Mouse (Mus musculus): ENCODE measurements at regions not wholly inside any gene's neighbourhood (a gene's known extent, or its start where the extent isn't known, plus 50 kb on each side); places are given as distances from the start of the nearest gene placed in this dataset.
A peak's percentile ranks its signal among the peaks of the same experiment; 100 is the strongest.

DNA sequence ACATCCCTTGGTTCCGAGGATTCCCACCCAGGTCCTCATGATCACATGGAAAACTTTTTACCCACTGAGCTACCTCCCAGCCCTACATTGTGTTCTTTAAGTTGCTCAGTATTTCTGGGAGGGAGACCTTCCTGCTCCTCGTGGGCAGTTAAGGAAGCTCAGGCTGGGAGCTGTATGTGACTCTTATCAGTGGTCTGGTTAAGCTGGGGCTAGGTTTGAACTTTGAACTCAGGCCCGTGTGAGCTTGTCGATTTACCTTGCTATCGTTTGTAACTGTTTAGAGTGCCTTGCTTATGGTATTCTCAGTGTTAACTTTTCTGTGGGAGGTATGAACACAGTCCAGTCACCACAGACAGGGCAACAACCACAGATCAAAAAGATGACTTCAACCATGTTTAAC is 68.4 kb upstream of the Tpm1 start:
- no peak for DNase-seq (ENCODE audit: low spot score in 2 of 2)

DNA sequence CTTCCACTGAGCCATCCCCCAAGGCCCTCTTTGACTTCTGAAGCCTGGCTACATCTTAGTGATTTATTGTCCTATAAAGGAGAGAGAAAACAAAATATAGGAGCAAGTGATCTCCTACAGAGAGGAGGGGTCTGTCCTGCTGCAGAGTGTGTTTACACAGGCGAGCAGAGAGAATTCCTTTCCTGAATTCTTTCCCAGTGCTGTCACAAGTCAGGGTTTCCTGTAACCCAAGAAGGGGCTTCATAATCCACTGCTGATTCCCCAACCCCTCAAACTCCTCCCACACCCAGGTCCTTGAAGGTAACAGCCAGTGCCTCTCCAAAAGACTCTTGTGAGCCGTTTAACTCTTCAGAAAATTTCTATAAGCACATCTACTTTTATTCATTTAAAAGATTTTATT is 66.8 kb upstream of the Tpm1 start:
- DNase-seq (ENCODE audit: low spot score in 2 of 2) = no peak

DNA sequence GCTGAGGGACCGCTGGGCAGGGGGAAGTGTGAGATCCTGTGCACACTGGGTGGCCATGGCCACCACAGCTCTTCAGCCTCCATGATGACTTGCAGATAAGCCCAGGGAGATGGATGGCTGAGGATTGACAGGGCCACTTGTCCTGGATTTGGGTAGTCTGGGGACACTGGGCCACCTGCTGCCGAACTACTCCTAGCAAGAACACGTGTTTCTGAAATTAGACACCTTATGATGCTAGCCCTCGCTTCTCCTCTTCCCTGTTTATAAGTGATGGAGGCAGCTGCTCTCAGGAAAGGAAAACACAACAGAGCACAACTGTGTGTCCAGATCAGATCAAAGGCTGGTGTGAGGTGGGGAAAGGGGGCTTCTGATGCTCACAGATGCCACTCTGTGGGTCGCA is 64.9 kb upstream of the Tpm1 start:
- DNase-seq (ENCODE audit: low spot score in 2 of 2) = no peak

DNA sequence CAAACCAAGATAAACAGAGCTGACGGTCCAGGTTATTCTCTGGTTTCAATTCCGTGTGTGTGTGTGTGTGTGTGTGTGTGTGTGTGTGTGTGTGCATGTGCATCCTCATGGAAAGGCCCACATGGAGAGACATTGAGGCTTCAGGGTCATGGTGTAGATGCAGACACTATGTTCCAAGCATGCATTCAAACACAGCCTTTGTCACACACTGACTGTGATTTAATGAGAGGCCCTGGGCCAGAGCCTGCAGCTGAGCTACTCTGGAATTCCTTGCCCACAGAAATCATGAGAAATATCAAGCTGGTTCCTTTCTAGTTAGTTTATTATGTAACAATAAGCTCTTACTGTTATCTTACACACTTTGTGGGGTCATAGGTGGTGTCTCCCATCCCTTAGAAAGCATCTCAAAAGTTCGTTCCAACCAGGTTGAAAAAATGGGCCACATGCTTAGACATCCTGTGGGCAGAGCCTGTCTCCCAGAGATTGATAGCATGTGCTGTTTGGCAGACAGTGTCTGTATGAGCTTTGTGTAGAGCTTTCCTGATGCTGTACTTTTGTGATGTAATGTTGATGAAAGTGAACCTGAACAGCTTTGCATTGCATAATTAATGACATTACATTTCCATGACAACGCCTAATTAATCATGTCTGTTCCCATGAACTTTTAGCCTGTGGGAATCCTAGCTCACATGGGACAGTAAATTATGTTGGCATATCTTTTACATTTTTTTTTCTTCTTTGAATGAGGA is 62.8 kb upstream of the Tpm1 start:
- DNase-seq (ENCODE audit: low spot score in 2 of 2) = no peak

DNA sequence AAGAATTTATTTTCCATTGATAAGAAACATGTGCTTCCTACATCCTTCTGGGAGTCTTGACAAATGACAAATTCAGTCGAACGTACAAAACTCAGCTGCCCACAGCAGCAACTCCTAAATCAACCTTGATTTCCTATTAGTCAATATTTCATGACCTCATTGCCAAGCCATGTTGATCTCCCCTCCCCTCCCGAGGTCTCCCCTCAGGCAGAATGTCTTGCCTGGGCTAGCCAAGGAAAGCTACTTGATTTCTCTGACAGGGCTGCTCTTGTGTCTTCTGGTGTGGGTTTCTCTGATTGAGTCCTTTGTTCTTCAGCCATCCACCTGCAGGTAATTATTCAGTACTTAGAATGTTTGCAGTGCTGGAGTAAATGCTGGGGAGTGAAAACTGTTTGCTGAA is 58.7 kb upstream of the Tpm1 start:
- no peak for DNase-seq (ENCODE audit: low spot score in 2 of 2)

DNA sequence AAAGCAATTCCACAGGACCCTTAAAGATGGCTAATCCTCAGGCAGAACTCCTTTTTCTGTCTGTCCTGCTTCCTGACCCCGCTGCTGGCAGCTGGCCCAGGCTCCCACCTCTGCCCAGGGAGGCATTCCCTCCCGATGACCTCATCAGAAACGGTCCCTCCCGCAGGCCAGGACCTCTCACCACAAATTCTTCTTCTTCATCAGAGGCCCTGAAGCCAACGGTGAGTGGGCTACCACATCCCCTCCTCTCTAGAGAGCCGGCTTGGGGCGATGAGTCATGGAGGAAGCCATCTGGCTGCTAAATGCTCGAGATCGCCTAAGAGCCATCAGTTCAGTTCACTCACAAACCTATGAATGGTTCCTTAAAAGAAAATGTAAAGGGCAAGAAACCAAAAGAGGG is 56.7 kb upstream of the Tpm1 start:
- peak in 1 of 2 experiments; percentile 11 for DNase-seq (ENCODE audit: low spot score in 2 of 2)

DNA sequence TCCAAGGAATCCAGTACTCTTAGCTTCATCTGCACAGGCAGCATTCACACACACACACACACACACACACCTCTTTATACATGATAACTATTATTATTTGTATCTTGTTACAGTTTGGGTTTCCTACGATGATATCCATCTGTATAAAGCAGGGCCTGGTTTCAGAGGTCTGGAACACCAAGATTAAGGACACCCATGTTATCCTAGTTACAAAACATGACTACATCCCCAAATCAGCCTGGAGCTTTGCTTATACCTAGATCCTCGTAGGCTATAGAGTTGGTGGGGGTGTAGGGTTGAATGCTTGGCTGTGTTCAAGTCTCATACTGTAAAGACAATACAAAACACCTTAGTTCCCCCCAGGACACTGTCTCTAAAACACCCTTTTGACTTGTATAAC is 56.0 kb upstream of the Tpm1 start:
- no peak for DNase-seq (ENCODE audit: low spot score in 2 of 2)

DNA sequence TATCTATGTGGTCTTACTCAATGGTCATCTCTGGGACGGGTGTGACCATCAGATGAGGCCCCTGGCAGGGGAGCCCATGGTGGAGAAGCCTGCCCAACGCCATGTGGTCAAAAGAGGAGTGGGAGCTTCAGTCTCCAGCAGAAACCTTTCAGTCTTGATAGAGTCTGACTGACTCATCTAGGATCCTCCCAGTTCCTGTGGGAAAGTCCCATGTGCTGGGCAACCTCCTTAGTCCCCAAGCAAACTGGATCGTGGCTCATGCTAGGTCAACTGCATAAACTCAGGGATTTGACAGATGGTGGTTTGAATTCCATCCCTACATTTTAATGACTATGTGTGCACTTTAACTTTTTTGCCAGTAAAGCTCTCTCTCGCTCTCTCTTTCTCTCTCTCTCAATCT is 55.4 kb upstream of the Tpm1 start:
- DNase-seq (ENCODE audit: low spot score in 2 of 2) = no peak

DNA sequence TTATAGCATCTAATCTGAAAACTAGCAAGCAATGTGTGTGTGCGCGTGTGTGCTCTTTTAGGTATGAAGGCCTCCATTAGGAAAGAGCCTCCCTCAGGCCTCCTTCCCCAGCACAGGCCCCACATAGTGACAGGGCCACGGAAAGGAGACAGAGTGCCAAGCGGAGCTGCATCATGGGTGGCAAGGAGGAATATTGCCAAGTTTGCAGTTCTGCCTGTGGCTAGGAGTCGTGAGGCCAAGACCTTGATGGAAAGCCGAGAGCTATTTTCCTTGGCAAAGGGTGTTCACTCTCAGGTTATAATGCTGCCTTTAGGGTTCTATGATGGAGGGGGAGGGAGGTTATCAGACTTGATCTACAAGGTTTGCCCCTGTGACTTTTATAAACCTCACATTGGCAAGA is 53.4 kb upstream of the Tpm1 start:
- no peak for DNase-seq (ENCODE audit: low spot score in 2 of 2)

DNA sequence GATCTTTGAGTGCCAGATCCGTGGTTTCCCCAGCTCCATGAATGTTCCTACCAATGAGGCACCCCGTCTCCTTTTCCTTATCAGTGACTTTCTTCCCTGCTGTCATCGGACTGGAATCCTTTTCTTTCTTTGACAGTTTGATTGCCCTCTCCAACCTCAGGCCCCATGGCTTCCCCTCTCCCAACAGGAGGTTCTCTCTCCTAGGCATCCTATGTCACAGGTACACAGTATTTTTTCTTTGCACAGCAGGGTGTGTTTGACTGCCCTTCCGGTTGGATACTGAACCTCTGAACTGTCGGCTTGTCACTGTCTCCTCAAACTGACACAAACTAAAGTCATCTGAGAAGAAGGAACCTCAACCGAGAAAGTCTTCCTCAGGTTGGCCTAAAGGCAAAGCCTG is 50.3 kb upstream of the Tpm1 start:
- DNase-seq (ENCODE audit: low spot score in 2 of 2) = no peak

All from heart, adult 9 months (tissue).